Mouse (Mus musculus) spleen, adult 2 months (tissue): ENCODE data around the gene Pcbp1. TPM values are rescaled to one million over a fixed set of nuclear protein-coding genes. Genes with fewer than 3 reads are reported as not detected.

Experiments used
- DNase-seq, 2 experiments: peaks; one replicate each; pipeline versions ENCODE4 v3.0.0 to v3.0.0-alpha.2; 2012 to 2021; ENCODE audit warnings: low spot score in 2 of 2, low read depth in 1 of 2
- H3K27ac ChIP-seq: fragments of 200-500 bp; 2 replicates; pipeline ENCODE4 v1.5.1; 2012; ENCODE audit warnings: low read length, inconsistent platforms; ENCODE audit not compliant: insufficient read depth
- H3K27me3 ChIP-seq: fragments of 200-500 bp; 2 replicates; pipeline ENCODE4 v1.6.1; 2012; ENCODE audit warnings: mild to moderate bottlenecking, moderate library complexity, low read length, inconsistent platforms; ENCODE audit not compliant: control insufficient read depth, insufficient read depth
- H3K36me3 ChIP-seq: fragments of 200-500 bp; 2 replicates; pipeline ENCODE4 v1.6.1; 2012; ENCODE audit warnings: mild to moderate bottlenecking, low read length, inconsistent platforms; ENCODE audit not compliant: control insufficient read depth, insufficient read depth
- H3K4me1 ChIP-seq: fragments of 200-500 bp; 2 replicates; pipeline ENCODE4 v1.6.1; 2011; ENCODE audit warnings: inconsistent platforms; ENCODE audit not compliant: control insufficient read depth, insufficient read depth, insufficient read length
- H3K4me3 ChIP-seq: fragments of 200-500 bp; 2 replicates; pipeline ENCODE4 v1.5.1; 2011; ENCODE audit warnings: mild to moderate bottlenecking, inconsistent platforms; ENCODE audit not compliant: insufficient read depth, insufficient read length; ENCODE audit errors: extremely low read depth
- CTCF ChIP-seq: fragments of 200-500 bp; IDR thresholded peaks from 2 replicates; pipeline ENCODE4 v1.5.1; 2011; ENCODE audit warnings: mild to moderate bottlenecking, inconsistent platforms; ENCODE audit not compliant: insufficient read depth, insufficient read length, insufficient replicate concordance; ENCODE audit errors: extremely low read depth
- POLR2A ChIP-seq: fragments of 200-500 bp; IDR thresholded peaks from 2 replicates; pipeline ENCODE4 v1.6.1; 2011; ENCODE audit warnings: low read depth, low read length, inconsistent platforms
- WGBS: fragments of 180-500 bp; shearing (Covaris S2); methylation state at CpG from one replicate; pipeline ENCODE4 v1.1.7; 2018; 5-methylcytosine and 5-hydroxymethylcytosine counted together
- polyA plus RNA-seq: library from polyadenylated mRNA; depleted of rRNA; stranded (reverse); fragments of >200 nt; gene quantifications from 2 replicates; pipeline ENCODE4 v1.2.3, GENCODE M21; 2012

Pcbp1 gene
- polyA plus RNA-seq, 1 experiment: 166 TPM

DNA sequence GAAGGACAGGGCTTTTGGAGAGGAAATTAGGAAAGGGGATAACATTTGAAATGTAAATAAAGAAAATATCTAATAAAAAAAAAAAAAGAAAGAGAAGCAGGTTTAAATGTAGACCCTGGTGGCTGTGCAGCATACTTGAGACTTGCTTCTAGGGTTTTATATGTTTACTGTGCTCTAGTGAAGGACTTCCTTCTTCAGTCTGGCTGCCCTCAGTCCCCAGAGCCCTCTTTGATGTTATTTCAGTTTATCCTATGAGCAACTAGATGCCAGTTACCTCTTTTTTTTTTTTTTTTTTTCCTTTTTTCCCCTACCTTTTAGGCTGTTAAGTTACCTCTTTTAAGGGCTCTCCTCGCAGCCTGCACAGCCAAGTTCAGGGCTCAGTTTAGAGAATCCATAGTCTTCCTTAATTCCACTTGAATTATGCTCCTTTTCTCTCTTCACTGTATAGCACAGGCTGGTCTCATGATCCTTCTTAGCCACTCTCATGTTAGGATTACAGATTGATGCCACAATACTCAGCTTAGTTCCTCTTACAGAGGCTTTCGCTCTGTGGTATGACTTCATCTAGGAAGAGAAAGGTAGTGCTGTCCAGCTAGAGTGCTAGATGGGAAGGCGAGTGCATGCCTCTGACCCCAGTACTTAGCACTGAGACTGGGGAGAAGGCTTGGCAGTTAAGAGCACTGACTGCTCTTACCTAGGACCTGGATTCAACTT, 30.4 kb upstream of the Pcbp1 start:
- no peak for DNase-seq
- Histone ChIP-seq H3K4me3 (no peak overlapping the region), H3K27ac (no peak overlapping the region), H3K36me3 (peaks cover 12% of the 10 kb centered on the region), H3K4me1 (no peaks in the 10 kb centered on the region), H3K27me3 (no peaks in the 10 kb centered on the region)
- no peak for TF ChIP-seq POLR2A
- WGBS: 65% methylated on average over 3 of the region's 3 CpGs

GRCm38 (mm10) chr6:86550587-86550986, 24.5 kb upstream of the Pcbp1 start:
- DNase-seq: no peak
- no peak overlapping the region for H3K27ac ChIP-seq
- H3K4me3 ChIP-seq: no peak overlapping the region
- no peaks in the 10 kb centered on the region for H3K27me3 ChIP-seq
- no peaks in the 10 kb centered on the region for H3K4me1 ChIP-seq
- no peak for TF ChIP-seq CTCF
- TF ChIP-seq POLR2A: no peak
- 94% methylated on average over 1 of the region's 1 CpGs for WGBS
- peaks cover 9% of the 10 kb centered on the region; the same call in 1 of the 2 replicates for H3K36me3 ChIP-seq

DNA sequence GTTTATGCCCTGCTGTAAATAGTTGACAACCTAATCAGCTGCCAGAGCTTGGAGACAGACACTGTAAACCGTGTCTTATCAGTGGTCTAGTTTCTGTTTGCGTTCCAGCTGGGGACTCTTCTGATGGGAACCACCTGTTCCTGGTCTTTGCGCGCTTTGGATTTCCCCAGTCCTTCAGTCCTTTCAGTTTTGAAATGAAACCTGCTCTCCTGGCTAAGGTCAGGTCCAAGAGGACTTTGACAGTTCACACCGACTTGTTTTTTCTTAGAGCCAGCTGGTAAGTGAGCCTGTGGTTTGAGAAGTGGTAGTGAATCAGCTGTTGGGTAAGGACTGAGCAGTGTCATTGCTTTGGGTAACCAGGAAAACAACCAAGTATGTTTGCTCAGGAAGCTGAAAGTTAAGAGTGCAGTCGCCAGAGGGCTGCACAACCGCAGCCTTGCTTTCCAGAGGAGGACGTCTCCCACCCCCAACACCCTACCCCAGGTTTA, 21.8 kb upstream of the Pcbp1 start:
- Histone ChIP-seq H3K4me3 (no peak overlapping the region), H3K36me3 (peaks cover 8% of the 10 kb centered on the region; the same call in 1 of the 2 replicates), H3K27ac (peak overlapping the region; percentile 15; the same call in 1 of the 2 replicates), H3K27me3 (no peaks in the 10 kb centered on the region), H3K4me1 (no peaks in the 10 kb centered on the region)
- WGBS: 41% methylated on average over 8 of the region's 8 CpGs
- no peak for DNase-seq
- TF ChIP-seq CTCF (no peak), POLR2A (no peak)

GRCm38 (mm10) chr6:86547228-86547755, 21.2 kb upstream of the Pcbp1 start:
- DNase-seq: no peak
- Histone ChIP-seq H3K27ac (no peak overlapping the region), H3K36me3 (peaks cover 8% of the 10 kb centered on the region), H3K4me1 (no peaks in the 10 kb centered on the region), H3K27me3 (no peaks in the 10 kb centered on the region), H3K4me3 (no peak overlapping the region)
- no peak for TF ChIP-seq POLR2A
- TF ChIP-seq CTCF: no peak
- WGBS: 72% methylated on average over 1 of the region's 1 CpGs

DNA sequence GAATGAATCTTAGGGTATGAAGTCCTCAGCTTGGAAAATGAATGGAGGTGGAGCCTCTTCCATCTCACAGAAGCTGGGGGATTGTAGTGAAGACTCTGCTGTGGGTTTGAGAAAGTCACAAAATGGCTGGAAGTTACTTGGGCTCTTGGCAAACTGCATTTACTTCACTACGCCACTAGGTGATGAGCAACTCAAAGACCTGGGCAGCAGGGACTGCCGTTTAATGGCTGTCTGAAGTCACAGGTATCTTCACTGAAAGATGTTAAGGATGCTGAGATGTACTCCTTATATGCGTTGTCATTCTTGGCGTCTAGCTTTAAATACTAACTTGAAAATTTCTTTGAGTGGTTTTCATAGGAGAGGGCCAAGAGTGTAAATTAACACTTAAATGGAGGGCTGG, 19.1 kb upstream of the Pcbp1 start:
- Histone ChIP-seq H3K4me3 (no peak overlapping the region), H3K4me1 (no peaks in the 10 kb centered on the region), H3K36me3 (peaks cover 4% of the 10 kb centered on the region), H3K27ac (no peak overlapping the region), H3K27me3 (no peaks in the 10 kb centered on the region)
- DNase-seq: peak; percentile 13 to 26
- WGBS: 45% methylated on average over 4 of the region's 4 CpGs
- no peak for TF ChIP-seq POLR2A
- TF ChIP-seq CTCF: peak; percentile 49; the same call in 1 of the 2 replicates

DNA sequence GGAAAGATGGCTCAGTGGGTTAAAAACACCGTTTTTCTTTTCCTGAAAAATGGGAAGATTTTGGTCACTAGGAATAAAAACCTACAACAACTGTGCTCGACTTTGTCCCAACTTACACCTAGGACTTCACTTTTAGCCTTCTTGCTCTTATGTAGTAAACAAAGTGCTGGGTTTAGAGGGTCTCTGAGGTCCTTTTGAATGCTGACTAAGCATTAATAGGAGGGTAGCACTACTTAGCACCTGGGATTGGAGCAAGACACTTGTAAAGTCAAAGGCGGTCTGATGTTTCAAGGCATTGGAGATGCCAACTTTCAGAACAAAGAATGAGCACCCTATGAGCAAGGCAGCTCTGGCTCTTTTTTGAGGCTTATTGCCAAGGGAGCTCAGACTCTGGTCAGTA, 17.7 kb upstream of the Pcbp1 start:
- Histone ChIP-seq H3K27ac (no peak overlapping the region), H3K4me3 (no peak overlapping the region), H3K27me3 (no peaks in the 10 kb centered on the region), H3K36me3 (peaks cover 4% of the 10 kb centered on the region), H3K4me1 (no peaks in the 10 kb centered on the region)
- no peak for DNase-seq
- no peak for TF ChIP-seq CTCF
- TF ChIP-seq POLR2A: no peak
- WGBS: 90% methylated on average over 3 of the region's 3 CpGs

- no peak overlapping the region for H3K4me3 ChIP-seq
- no peaks in the 10 kb centered on the region for H3K4me1 ChIP-seq
- no peak for DNase-seq
- H3K27ac ChIP-seq: no peak overlapping the region
- no peaks in the 10 kb centered on the region for H3K27me3 ChIP-seq
- no peak for TF ChIP-seq POLR2A
- no peak for TF ChIP-seq CTCF
- peaks cover 6% of the 10 kb centered on the region for H3K36me3 ChIP-seq
- WGBS: 98% methylated on average over 13 of the region's 13 CpGs
These were observed 16.9 kb upstream of the Pcbp1 start for GRCm38 (mm10) chr6:86543060-86543459.
